Mouse (Mus musculus) cortical plate, adult 2 months (tissue): ENCODE measurements at regions not wholly inside any gene's neighbourhood (a gene's known extent, or its start where the extent isn't known, plus 50 kb on each side); places are given as distances from the start of the nearest gene placed in this dataset.

Experiments used
- CTCF ChIP-seq: fragments of 200-500 bp; IDR thresholded peaks from 2 replicates; pipeline ENCODE4 v1.5.1; 2011; ENCODE audit warnings: mild to moderate bottlenecking, control low read depth, low read length; ENCODE audit not compliant: insufficient read depth; ENCODE audit errors: extremely low read depth
- POLR2A ChIP-seq: fragments of 200-500 bp; IDR thresholded peaks from 2 replicates; pipeline ENCODE4 v1.6.1; 2011; ENCODE audit warnings: mild to moderate bottlenecking, low read length, control low read depth; ENCODE audit not compliant: insufficient read depth; ENCODE audit errors: extremely low read depth

DNA sequence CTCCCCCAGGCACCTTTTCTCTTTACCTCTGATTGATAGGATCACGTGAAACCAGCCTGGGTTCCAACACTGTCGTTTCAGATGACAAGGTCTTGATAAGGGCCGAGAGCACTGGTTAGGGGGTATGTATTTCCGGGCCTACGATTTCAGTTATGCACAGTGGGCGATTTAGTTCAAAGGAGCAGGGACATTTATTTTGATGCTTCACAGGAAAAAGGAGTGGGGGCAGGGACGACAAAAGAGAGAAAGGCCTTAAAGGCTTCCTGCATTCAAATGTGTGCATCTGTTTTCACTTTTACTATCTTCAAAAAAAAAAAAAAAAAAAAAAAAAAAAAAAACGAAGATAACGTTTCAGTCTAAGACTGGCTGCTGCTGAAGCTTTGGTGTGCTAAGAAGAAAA lies 783.7 kb downstream of the Car8 start:
- TF ChIP-seq POLR2A, result no peak
- TF ChIP-seq CTCF, result no peak
